Mouse (Mus musculus): ENCODE measurements around the gene Ciao2a.

Gene Ciao2a

GRCm38 (mm10) chr9:66126456-66127192, at the start of gene Ciao2a, which contains the start of gene Snx1:
Ciao2a (plus strand) TSS chr9:66126611.
Snx1 (minus strand) TSS chr9:66126587.
- DNase-seq, result peak; percentile 94

- DNase-seq, result no peak
Observed at GRCm38 (mm10) chr9:66078072-66078471, 48.3 kb upstream of the Ciao2a start.

DNA sequence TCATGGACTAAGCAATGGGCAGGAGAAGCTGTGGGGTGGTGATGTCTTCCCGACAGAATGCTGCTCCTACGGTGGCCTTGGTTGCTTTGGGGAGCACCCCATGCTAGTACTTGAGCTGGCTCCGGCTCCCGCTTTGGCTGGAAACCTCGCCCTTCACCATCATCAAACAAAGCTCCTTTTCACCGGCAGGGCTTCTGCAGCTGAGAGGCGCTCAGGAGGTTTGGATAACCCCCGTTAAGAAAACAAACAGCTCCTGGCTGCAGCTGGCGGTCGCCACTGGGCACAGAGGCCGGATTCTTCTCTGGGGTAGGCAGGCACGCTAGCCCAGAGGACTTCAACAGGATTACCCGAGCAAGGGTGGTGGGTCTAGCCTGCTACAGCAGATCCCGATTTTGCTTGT, 47.9 kb upstream of the Ciao2a start:
- DNase-seq, result no peak

DNA sequence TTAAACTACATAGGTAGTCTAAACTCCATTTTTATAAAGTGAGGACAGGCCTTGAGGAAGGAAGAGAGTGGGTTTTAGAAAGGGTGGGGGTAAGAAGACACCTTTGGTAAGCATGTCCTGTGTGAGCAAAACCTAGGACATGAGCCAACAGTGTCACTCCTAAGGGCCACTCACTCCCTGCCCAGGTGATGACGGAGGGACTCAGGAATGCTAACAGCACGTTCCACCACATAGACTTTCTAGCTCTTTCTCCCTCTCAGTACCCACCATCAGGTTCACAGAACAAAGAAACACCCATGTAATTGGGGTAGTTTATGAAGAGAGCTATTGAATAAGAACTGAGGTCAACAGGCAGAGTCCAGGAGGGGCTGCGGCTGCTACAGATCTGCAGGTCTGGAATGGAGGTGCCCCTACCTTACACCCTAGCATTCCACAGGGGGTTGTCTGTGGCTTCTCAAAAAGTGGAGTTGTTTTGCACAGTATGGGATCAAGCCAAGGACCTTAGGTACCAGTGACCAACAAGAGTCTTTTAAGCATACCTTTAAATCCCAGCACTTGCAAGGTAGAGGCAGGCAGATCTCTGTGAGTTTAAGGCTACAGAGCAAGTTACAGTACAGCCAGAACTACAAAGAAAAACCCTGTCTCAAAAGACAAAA, 45.5 kb upstream of the Ciao2a start:
- no peak for DNase-seq

- DNase-seq, result no peak
Observed at GRCm38 (mm10) chr9:66081999-66082398, 44.4 kb upstream of the Ciao2a start.

DNA sequence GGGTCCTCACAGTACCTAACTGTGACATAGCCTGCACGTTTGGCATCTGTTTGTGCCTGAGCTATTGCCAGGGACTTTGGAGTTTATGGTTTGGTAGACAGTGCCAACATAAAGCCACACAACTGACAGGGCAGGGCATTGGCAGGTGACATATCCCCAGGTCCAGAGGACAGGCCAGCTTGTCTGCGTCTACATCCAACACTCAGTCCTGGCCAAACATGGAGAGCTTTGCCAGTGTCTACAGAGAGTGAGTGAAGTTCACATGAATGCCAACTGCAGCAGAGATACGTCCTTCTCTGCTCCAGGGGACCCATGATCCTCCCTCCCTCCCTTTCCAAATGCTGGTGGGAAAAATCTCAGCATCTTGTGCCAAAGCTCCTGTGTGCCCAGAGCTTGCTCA, 42.2 kb upstream of the Ciao2a start:
- no peak for DNase-seq

- no peak for DNase-seq
Observed at GRCm38 (mm10) chr9:66087062-66087461, 39.3 kb upstream of the Ciao2a start.

GRCm38 (mm10) chr9:66088411-66088810, 38.0 kb upstream of the Ciao2a start:
- DNase-seq, result peak; percentile 79

- no peak for DNase-seq
Observed at GRCm38 (mm10) chr9:66090593-66091244, 35.7 kb upstream of the Ciao2a start.

- no peak for DNase-seq
Observed at GRCm38 (mm10) chr9:66091327-66092231, 34.8 kb upstream of the Ciao2a start.

GRCm38 (mm10) chr9:66092664-66093063, 33.7 kb upstream of the Ciao2a start:
- peak; percentile 15 for DNase-seq

DNA sequence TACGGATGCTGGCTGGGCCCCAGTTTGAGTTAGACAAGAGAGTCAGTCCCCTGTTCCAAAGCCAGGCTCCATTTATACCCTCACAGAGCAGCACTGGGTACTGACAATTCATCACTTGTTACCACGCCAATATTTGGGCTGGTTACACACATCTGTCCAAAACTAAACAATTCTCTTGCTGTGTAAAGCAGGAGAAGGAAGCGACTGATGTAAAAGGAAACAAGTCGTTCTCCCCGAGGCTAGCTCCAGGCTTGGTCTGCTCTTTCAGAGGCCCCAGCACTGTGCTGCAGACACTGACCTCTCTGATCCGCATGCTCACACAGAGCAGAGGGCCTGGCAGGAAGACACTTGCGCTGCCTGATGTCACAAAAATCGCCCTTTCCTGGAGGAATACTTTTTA, 24.8 kb upstream of the Ciao2a start:
- DNase-seq, result no peak

- DNase-seq, result no peak
Observed at GRCm38 (mm10) chr9:66102668-66103067, 23.7 kb upstream of the Ciao2a start.

DNA sequence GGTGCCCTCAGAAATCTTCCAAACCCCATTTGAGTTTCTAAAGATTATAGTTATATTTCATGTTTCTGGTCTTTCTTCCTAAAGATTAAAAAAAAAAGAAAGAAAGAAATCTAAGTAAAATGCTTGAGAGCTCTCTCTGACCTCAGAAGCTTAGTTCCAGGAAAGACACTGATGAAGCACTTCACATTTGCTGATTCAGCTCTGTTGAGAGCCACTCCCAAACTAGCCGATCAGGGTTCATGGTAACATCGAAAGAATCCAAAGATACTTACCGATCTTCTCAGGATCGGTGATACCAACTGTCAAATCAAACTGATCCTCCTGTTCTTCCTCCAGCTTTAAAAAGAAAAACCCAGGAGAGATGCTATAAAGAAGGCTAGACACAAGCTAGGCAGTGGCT, 21.8 kb upstream of the Ciao2a start:
- DNase-seq, result peak; percentile 29

GRCm38 (mm10) chr9:66105168-66105567, 21.2 kb upstream of the Ciao2a start:
- DNase-seq, result no peak

- DNase-seq, result no peak
Observed at GRCm38 (mm10) chr9:66109574-66109973, 16.8 kb upstream of the Ciao2a start.

GRCm38 (mm10) chr9:66110126-66110525, 16.3 kb upstream of the Ciao2a start:
- DNase-seq, result no peak

GRCm38 (mm10) chr9:66110611-66111379, 15.6 kb upstream of the Ciao2a start:
- DNase-seq, result no peak

DNA sequence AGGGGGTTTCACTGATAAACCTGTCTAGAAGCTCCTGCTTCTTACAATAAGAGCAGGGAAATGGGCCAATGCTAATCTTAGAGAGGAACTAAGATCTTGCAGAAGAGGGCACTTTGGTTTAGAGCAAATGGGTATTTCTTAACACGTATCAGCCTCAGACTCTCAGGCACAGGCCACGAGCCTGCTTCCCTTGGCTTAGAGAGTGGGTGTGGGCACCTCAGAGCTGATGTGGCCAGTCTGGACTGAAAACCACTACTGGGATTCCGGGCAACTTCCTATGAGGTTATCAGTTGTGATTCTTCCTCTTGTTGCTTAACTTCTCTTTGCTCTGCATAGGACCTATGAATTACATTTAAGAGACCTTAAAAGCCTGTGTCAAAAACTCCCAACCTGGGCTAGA, 12.1 kb upstream of the Ciao2a start:
- no peak for DNase-seq

- no peak for DNase-seq
Observed at GRCm38 (mm10) chr9:66116890-66117289, 9.5 kb upstream of the Ciao2a start.

DNA sequence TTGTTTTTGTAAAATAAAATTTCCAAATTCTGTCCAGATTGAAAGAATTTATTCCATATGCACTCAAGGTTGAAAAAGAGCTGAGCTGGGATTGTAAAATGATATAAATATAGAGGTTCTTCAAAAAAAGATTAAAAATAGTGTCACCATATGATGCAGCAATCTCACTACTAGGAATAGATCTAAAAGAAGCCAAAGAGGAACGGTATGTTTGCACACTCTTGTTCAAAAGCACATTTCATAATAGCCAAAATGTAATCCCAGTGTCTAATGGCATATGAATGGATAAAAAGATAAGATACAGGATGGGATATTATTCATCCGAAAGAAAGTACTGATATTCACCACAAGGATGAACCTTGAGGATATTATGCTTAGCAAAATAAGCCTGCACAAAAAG, 6.9 kb upstream of the Ciao2a start:
- DNase-seq, result no peak

DNA sequence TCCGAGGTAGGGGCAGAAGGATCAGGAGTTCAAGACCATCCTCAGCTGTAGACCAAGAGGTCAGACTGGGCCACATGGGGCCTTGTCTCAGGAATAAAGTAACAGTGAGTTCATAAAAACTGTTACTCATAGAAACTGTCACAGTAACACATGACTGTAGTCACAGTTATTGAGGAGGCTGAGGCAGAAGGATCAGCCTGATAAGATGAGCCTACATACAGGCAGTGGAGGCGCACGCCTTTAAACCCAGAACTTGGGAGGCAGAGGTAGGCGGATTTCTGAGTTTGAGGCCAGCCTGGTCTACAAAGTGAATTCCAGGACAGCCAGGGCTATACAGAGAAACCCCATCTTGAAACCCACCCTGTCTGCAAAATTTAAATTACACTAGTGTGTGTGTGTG, 6.3 kb upstream of the Ciao2a start:
- DNase-seq, result peak; percentile 63
